Mouse (Mus musculus) embryonic fibroblast, embryonic 13.5 days (primary cell): ENCODE results near the gene Zfyve19.

Experiments
- CTCF ChIP-seq: IDR thresholded peaks from 2 replicates; pipeline ENCODE4 v1.5.1; 2011; ENCODE audit warnings: mild to moderate bottlenecking, control low read depth, low read length, moderate library complexity, borderline replicate concordance; ENCODE audit not compliant: insufficient read depth
- POLR2A ChIP-seq: IDR thresholded peaks from 2 replicates; pipeline ENCODE4 v1.6.1; 2011; ENCODE audit warnings: low read depth, mild to moderate bottlenecking, control low read depth, low read length, moderate library complexity

DNA sequence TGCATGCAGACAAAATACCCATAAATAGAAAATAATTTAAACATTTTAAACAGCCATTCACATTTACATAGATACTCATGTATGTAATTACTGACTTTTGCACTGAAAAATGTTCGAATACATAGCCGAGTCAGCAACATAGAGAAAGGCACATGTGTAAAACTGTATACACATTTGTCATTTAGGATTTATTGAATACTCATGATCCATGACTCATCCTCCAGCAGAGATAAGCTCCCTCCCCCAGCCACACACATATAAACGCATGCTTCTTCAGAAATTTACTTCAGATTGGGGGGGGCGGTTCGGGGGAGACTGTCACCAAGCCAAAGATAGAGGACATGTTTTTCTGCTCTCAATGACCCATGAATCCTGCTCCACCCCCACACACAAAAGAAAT is 55.4 kb downstream of the Zfyve19 start:
- TF ChIP-seq CTCF (no peak), POLR2A (no peak)
